In genomic region chr15:62222201-62222600, GRCm38 (mm10) we compare ENCODE assay signal across 22 mouse cellular contexts.
DNase-seq lines count a peak whose midpoint lies in the region; ATAC-seq and TF ChIP-seq lines count a peak whose summit lies in the region.
"Had no signal": no experiment of that assay in that cellular context is flagged by ENCODE, and none has a peak within 500 bp of the region (broad histone marks: within the 10 kb centered on the region; RNA-seq: fewer than 3 reads in every experiment).

No protein-coding gene starts in this region.

- H3K4me1 ChIP-seq in MEL (ENCODE audit: control insufficient read depth in 1 of 2, insufficient read depth in 2 of 2, low read length in 2 of 2), result peaks cover 23 to 65% of the 10 kb centered on the region in 2 experiments
- H3K4me1 ChIP-seq in embryonic fibroblast, embryonic 13.5 days (ENCODE audit: control insufficient read depth, insufficient read depth, low read length), result peaks cover 10% of the 10 kb centered on the region
- H3K4me1 ChIP-seq in liver, embryonic 12.5 days, result peaks cover 65% of the 10 kb centered on the region
- H3K4me1 ChIP-seq in kidney, adult 2 months (ENCODE audit: control insufficient read depth, insufficient read depth, low read length), result no peaks in the 10 kb centered on the region
- H3K4me1 ChIP-seq: embryonic facial prominence, embryonic 10.5 days; forebrain, embryonic 13.5 days; limb, embryonic 13.5 days; midbrain, embryonic 13.5 days had no signal

- H3ac ChIP-seq in myocyte (ENCODE audit: control insufficient read depth, insufficient read length), result no peak overlapping the region

- no peaks in the 10 kb centered on the region for H3K27me3 ChIP-seq in MEL (ENCODE audit: control insufficient read depth in 1 of 2, insufficient read depth in 2 of 2, low read length in 2 of 2)
- H3K27me3 ChIP-seq in liver, embryonic 12.5 days (replicated peaks), result no peaks in the 10 kb centered on the region
- H3K27me3 ChIP-seq in myocyte (ENCODE audit: control insufficient read depth, insufficient read depth, insufficient read length), result no peaks in the 10 kb centered on the region
- H3K27me3 ChIP-seq in kidney, adult 2 months (replicated peaks; ENCODE audit: control insufficient read depth, insufficient read depth, low read length), result no peaks in the 10 kb centered on the region
- H3K27me3 ChIP-seq: forebrain, embryonic 13.5 days; limb, embryonic 13.5 days; megakaryocyte, embryonic 14.5 days; midbrain, embryonic 13.5 days had no signal

- TF ChIP-seq POLR2A in MEL (IDR thresholded peaks at IDR 0.05; ENCODE audit: control insufficient read depth in 1 of 2, insufficient read depth in 1 of 2, low read depth in 1 of 2, low read length in 2 of 2, poor library complexity in 1 of 2), result peak in 1 of 2 experiments; percentile 75; a peak in 1 of 4 replicates
- no peak for TF ChIP-seq POLR2A in embryonic fibroblast, embryonic 13.5 days (IDR thresholded peaks at IDR 0.05; ENCODE audit: low read depth, low read length)
- TF ChIP-seq POLR2A in myocyte (IDR thresholded peaks at IDR 0.05; ENCODE audit: insufficient read length, low read depth), result no peak
- no peak for TF ChIP-seq POLR2A in kidney, adult 2 months (IDR thresholded peaks at IDR 0.05; ENCODE audit: low read depth, low read length)

- no peaks in the 10 kb centered on the region for H3K9me3 ChIP-seq in MEL (replicated peaks; ENCODE audit: insufficient read depth, low read length)
- H3K9me3 ChIP-seq in liver, embryonic 12.5 days (replicated peaks), result no peaks in the 10 kb centered on the region
- H3K9me3 ChIP-seq: embryonic facial prominence, embryonic 10.5 days; forebrain, embryonic 13.5 days; heart, embryonic 10.5 days; limb, embryonic 13.5 days; megakaryocyte, embryonic 14.5 days; midbrain, embryonic 13.5 days had no signal

- TF ChIP-seq CTCF in MEL (IDR thresholded peaks at IDR 0.05 in 2 of 3, conservative IDR thresholded peaks at IDR 0.05 in 1 of 3; ENCODE audit: control insufficient read depth in 1 of 3, insufficient read depth in 1 of 3, low read depth in 2 of 3, low read length in 3 of 3, poor library complexity in 1 of 3, severe bottlenecking in 1 of 3), result no peak
- no peak for TF ChIP-seq CTCF in embryonic fibroblast, embryonic 13.5 days (IDR thresholded peaks at IDR 0.05; ENCODE audit: borderline replicate concordance, insufficient read depth, low read length)
- TF ChIP-seq CTCF in kidney, adult 2 months (conservative IDR thresholded peaks at IDR 0.05; ENCODE audit: insufficient read depth, insufficient read length, low read depth, low read length), result no peak

- ATAC-seq in liver, embryonic 12.5 days, result peak; percentile 11; the same call in 1 of the 2 replicates
- ATAC-seq: forebrain, embryonic 13.5 days had no signal

- H3K4me2 ChIP-seq in liver, embryonic 12.5 days, result peak overlapping the region; percentile 63
- peak overlapping the region; percentile 39 for H3K4me2 ChIP-seq in myocyte (ENCODE audit: low read depth)
- H3K4me2 ChIP-seq: forebrain, embryonic 13.5 days; hindbrain, embryonic 14.5 days; limb, embryonic 13.5 days; lung, embryonic 14.5 days; midbrain, embryonic 13.5 days had no signal

- peaks cover 26 to 80% of the 10 kb centered on the region in 2 experiments for H3K36me3 ChIP-seq in MEL (ENCODE audit: control insufficient read depth in 1 of 2, insufficient read depth in 2 of 2, low read length in 2 of 2)
- peaks cover 22% of the 10 kb centered on the region for H3K36me3 ChIP-seq in liver, embryonic 12.5 days
- H3K36me3 ChIP-seq in myocyte (ENCODE audit: control insufficient read depth, insufficient read depth), result peaks cover under 1% of the 10 kb centered on the region
- no peaks in the 10 kb centered on the region for H3K36me3 ChIP-seq in kidney, adult 2 months (ENCODE audit: control insufficient read depth, insufficient read depth, low read length)
- H3K36me3 ChIP-seq: heart, embryonic 10.5 days; limb, embryonic 13.5 days; midbrain, embryonic 13.5 days had no signal

- DNase-seq in MEL (ENCODE audit: low read depth, low spot score), result peak; percentile 76
- DNase-seq in right cerebral cortex, adult 2 months (ENCODE audit: low spot score in 2 of 2), result no peak
- DNase-seq in right cerebral cortex, postnatal 10 days (ENCODE audit: low spot score in 2 of 2), result no peak
- DNase-seq in kidney, adult 2 months, result no peak
- DNase-seq: cerebellum, adult 9-11 months; gastrocnemius, adult 2 months; kidney, adult 18-20 months; kidney, postnatal 14 days; lung, embryonic 14.5 days; right cerebral cortex, postnatal 25 days; spleen, adult 18-20 months had no signal

- H3K27ac ChIP-seq in MEL (ENCODE audit: control insufficient read depth, low read depth, low read length), result peak overlapping the region; percentile 96
- H3K27ac ChIP-seq in embryonic fibroblast, embryonic 13.5 days (ENCODE audit: insufficient read depth, low read length), result peak overlapping the region; percentile 39; the same call in 1 of the 2 replicates
- peak overlapping the region; percentile 90 for H3K27ac ChIP-seq in liver, embryonic 12.5 days
- H3K27ac ChIP-seq in kidney, adult 2 months (ENCODE audit: insufficient read depth, low read depth, low read length), result no peak overlapping the region
- H3K27ac ChIP-seq: embryonic facial prominence, embryonic 10.5 days; forebrain, embryonic 13.5 days; gastrocnemius, adult 2 months; hindbrain, embryonic 14.5 days; layer of hippocampus, adult 2 months; limb, embryonic 13.5 days; midbrain, embryonic 13.5 days had no signal

- 37% methylated on average over 6 of the region's 6 CpGs for WGBS in liver, embryonic 12.5 days (ENCODE audit: insufficient replicate concordance)
- WGBS in kidney, adult 2 months, result 96% methylated on average over 6 of the region's 6 CpGs

- H3K79me2 ChIP-seq in MEL (ENCODE audit: control insufficient read depth, insufficient read depth, low read length, poor library complexity), result peaks cover 62% of the 10 kb centered on the region
- peaks cover 10% of the 10 kb centered on the region for H3K79me2 ChIP-seq in myocyte (ENCODE audit: control insufficient read depth, insufficient read depth)

- no peak for TF ChIP-seq RAD21 in MEL (IDR thresholded peaks at IDR 0.05; ENCODE audit: low read depth, low read length)

- peak overlapping the region; percentile 76 for H3K9ac ChIP-seq in MEL (ENCODE audit: control insufficient read depth, low read depth, low read length, poor library complexity, severe bottlenecking)
- H3K9ac ChIP-seq in liver, embryonic 12.5 days, result no peak overlapping the region
- H3K9ac ChIP-seq: forebrain, embryonic 13.5 days; hindbrain, embryonic 14.5 days; limb, embryonic 13.5 days; lung, embryonic 14.5 days; midbrain, embryonic 13.5 days had no signal

- peak overlapping the region; percentile 17 to 44; a peak in 3 of 4 replicates for H3K4me3 ChIP-seq in MEL (ENCODE audit: control insufficient read depth in 1 of 2, insufficient read depth in 1 of 2, low read depth in 2 of 2, low read length in 2 of 2)
- H3K4me3 ChIP-seq in embryonic fibroblast, embryonic 13.5 days (ENCODE audit: insufficient read depth, low read length), result no peak overlapping the region
- peak overlapping the region; percentile 16; the same call in 1 of the 2 replicates for H3K4me3 ChIP-seq in liver, embryonic 12.5 days
- no peak overlapping the region for H3K4me3 ChIP-seq in myocyte
- no peak overlapping the region for H3K4me3 ChIP-seq in kidney, adult 2 months (ENCODE audit: insufficient read depth, low read depth, low read length)
- H3K4me3 ChIP-seq: embryonic facial prominence, embryonic 10.5 days; forebrain, embryonic 13.5 days; gastrocnemius, adult 2 months; heart, embryonic 10.5 days; layer of hippocampus, adult 2 months; limb, embryonic 13.5 days; megakaryocyte, embryonic 14.5 days; midbrain, embryonic 13.5 days had no signal

- TF ChIP-seq EP300 in MEL (IDR thresholded peaks at IDR 0.05; ENCODE audit: low read depth in 1 of 2, low read length in 2 of 2), result no peak

TF ChIP-seq in MEL, 35 proteins besides CTCF, POLR2A, EP300 and RAD21:
- peak; percentile 75 for TF ChIP-seq GATA1 (IDR thresholded peaks at IDR 0.05; ENCODE audit: low read depth, low read length)
- TF ChIP-seq MYB (IDR thresholded peaks at IDR 0.05; ENCODE audit: low read depth, low read length), result no peak
- peak; percentile 55 for TF ChIP-seq TBP (IDR thresholded peaks at IDR 0.05; ENCODE audit: low read depth, low read length)
TF ChIP-seq in MEL: peak in this region for 2.

TF ChIP-seq in myocyte, 11 proteins besides CTCF, POLR2A, EP300 and RAD21:
- TF ChIP-seq MYOG (IDR thresholded peaks at IDR 0.05; ENCODE audit: control insufficient read depth in 1 of 3, insufficient read depth in 1 of 3, insufficient read length in 2 of 3, low read depth in 2 of 3) (no peak), POLR2AphosphoS2 (IDR thresholded peaks at IDR 0.05; ENCODE audit: insufficient read length, low read depth) (no peak), USF1 (IDR thresholded peaks at IDR 0.05; ENCODE audit: low read depth) (no peak), TCF3 (IDR thresholded peaks at IDR 0.05; ENCODE audit: insufficient read length, low read depth) (no peak)
TF ChIP-seq in myocyte: peak in this region for 0.

Comparison
In these comparisons a context has a peak if more than half of its experiments do, and no peak if none do; other contexts are left out.
1. H3K4me3 ChIP-seq: peak in MEL (2 of 2) and liver, embryonic 12.5 days (single experiment); none in embryonic fibroblast, embryonic 13.5 days (single experiment), myocyte (single experiment) and kidney, adult 2 months (single experiment).